Mouse (Mus musculus): ENCODE results near the gene Celsr3.

Gene Celsr3

GRCm38 (mm10) chr9:108825820-108826699 lies at the start of gene Celsr3:
Gene Celsr3 (plus strand): TSS chr9:108826320.
- in situ Hi-C loops (cut with MboI, MseI), result no loop called here

GRCm38 (mm10) chr9:108776614-108777013 lies 49.5 kb upstream of the Celsr3 start:
- in situ Hi-C loops (cut with MboI, MseI), result no loop called here

GRCm38 (mm10) chr9:108777276-108777675 lies 48.8 kb upstream of the Celsr3 start:
- in situ Hi-C loops (cut with MboI, MseI), result no loop called here

- in situ Hi-C loops (cut with MboI, MseI), result no loop called here
These were observed 45.2 kb upstream of the Celsr3 start for GRCm38 (mm10) chr9:108780959-108781358.

- in situ Hi-C loops (cut with MboI, MseI), result no loop called here
These were observed 44.2 kb upstream of the Celsr3 start for GRCm38 (mm10) chr9:108781891-108782290.

- in situ Hi-C loops (cut with MboI, MseI), result no loop called here
These were observed 43.1 kb upstream of the Celsr3 start for GRCm38 (mm10) chr9:108782836-108783547.

- in situ Hi-C loops (cut with MboI, MseI), result no loop called here
These were observed 42.3 kb upstream of the Celsr3 start, which contains the start of gene Ip6k2 for GRCm38 (mm10) chr9:108783548-108784463. Gene Ip6k2 (plus strand): TSS chr9:108783796.

GRCm38 (mm10) chr9:108785416-108785815 lies 40.7 kb upstream of the Celsr3 start:
- in situ Hi-C loops (cut with MboI, MseI), result no loop called here

- in situ Hi-C loops (cut with MboI, MseI), result no loop called here
These were observed 39.6 kb upstream of the Celsr3 start for GRCm38 (mm10) chr9:108786494-108786893.

- in situ Hi-C loops (cut with MboI, MseI), result no loop called here
These were observed 39.0 kb upstream of the Celsr3 start for GRCm38 (mm10) chr9:108787080-108787479.

- in situ Hi-C loops (cut with MboI, MseI), result no loop called here
These were observed 37.4 kb upstream of the Celsr3 start for GRCm38 (mm10) chr9:108788713-108789112.

- in situ Hi-C loops (cut with MboI, MseI), result no loop called here
These were observed 33.8 kb upstream of the Celsr3 start for GRCm38 (mm10) chr9:108792307-108792706.

- in situ Hi-C loops (cut with MboI, MseI), result no loop called here
These were observed 33.4 kb upstream of the Celsr3 start for GRCm38 (mm10) chr9:108792730-108793129.

GRCm38 (mm10) chr9:108795281-108795680 lies 30.8 kb upstream of the Celsr3 start:
- in situ Hi-C loops (cut with MboI, MseI), result no loop called here

GRCm38 (mm10) chr9:108795762-108796161 lies 30.4 kb upstream of the Celsr3 start:
- in situ Hi-C loops (cut with MboI, MseI), result no loop called here

GRCm38 (mm10) chr9:108796351-108796981 lies 29.7 kb upstream of the Celsr3 start:
- in situ Hi-C loops (cut with MboI, MseI), result no loop called here

GRCm38 (mm10) chr9:108797477-108797876 lies 28.6 kb upstream of the Celsr3 start:
- in situ Hi-C loops (cut with MboI, MseI), result no loop called here

GRCm38 (mm10) chr9:108798508-108799075 lies 27.5 kb upstream of the Celsr3 start:
- in situ Hi-C loops (cut with MboI, MseI), result no loop called here

GRCm38 (mm10) chr9:108799564-108799963 lies 26.6 kb upstream of the Celsr3 start:
- in situ Hi-C loops (cut with MboI, MseI), result no loop called here

- in situ Hi-C loops (cut with MboI, MseI), result no loop called here
These were observed 20.4 kb upstream of the Celsr3 start for GRCm38 (mm10) chr9:108805768-108806167.

- in situ Hi-C loops (cut with MboI, MseI), result no loop called here
These were observed 19.7 kb upstream of the Celsr3 start for GRCm38 (mm10) chr9:108806379-108806778.
